Mouse (Mus musculus) heart, embryonic 13.5 days (tissue): ENCODE results near the gene Ntn1. TPM values are rescaled to one million over a fixed set of nuclear protein-coding genes. Genes with fewer than 3 reads are reported as not detected.

ENCODE experiments used
- ATAC-seq: fragments of 200-750 bp; cut with Nextera tagmentation; 2 replicates; pipeline ENCODE4 v1.8.0; 2017; ENCODE audit warnings: moderate TSS enrichment; ENCODE audit not compliant: insufficient number of reproducible peaks, low FRiP score, low TSS enrichment; ENCODE audit errors: extremely low read depth
- H3K27ac ChIP-seq: fragments of 300-500 bp; sonication (generic); replicated peaks from 2 replicates; pipeline ENCODE4 v1.5.1; 2015; ENCODE audit warnings: moderate library complexity, mild to moderate bottlenecking, inconsistent platforms
- H3K27me3 ChIP-seq: fragments of 300-500 bp; sonication (generic); replicated peaks from 2 replicates; pipeline ENCODE4 v1.6.1; 2015; ENCODE audit warnings: mild to moderate bottlenecking, inconsistent platforms
- H3K36me3 ChIP-seq: fragments of 300-500 bp; sonication (generic); 2 replicates; pipeline ENCODE4 v1.6.1; 2015; ENCODE audit warnings: mild to moderate bottlenecking, inconsistent platforms
- H3K4me1 ChIP-seq: fragments of 300-500 bp; sonication (generic); 2 replicates; pipeline ENCODE4 v1.6.1; 2015; ENCODE audit warnings: inconsistent platforms
- H3K4me2 ChIP-seq: fragments of 300-500 bp; sonication (generic); 2 replicates; pipeline ENCODE4 v1.6.1; 2015; ENCODE audit warnings: inconsistent platforms, mild to moderate bottlenecking, moderate library complexity
- H3K4me3 ChIP-seq: fragments of 300-500 bp; sonication (generic); 2 replicates; pipeline ENCODE4 v1.5.1; 2015; ENCODE audit warnings: moderate library complexity, mild to moderate bottlenecking, inconsistent platforms
- H3K9ac ChIP-seq: fragments of 300-500 bp; sonication (generic); 2 replicates; pipeline ENCODE4 v1.6.1; 2015; ENCODE audit warnings: inconsistent platforms, mild to moderate bottlenecking, moderate library complexity
- H3K9me3 ChIP-seq: fragments of 300-500 bp; sonication (generic); 2 replicates; pipeline ENCODE4 v1.6.1; 2016; ENCODE audit warnings: inconsistent platforms
- WGBS: fragments of 180-500 bp; shearing (Covaris S2); methylation state at CpG from one replicate; pipeline ENCODE4 v1.1.7; 2015; ENCODE audit warnings: mixed read lengths; 5-methylcytosine and 5-hydroxymethylcytosine counted together
- polyA plus RNA-seq: library from polyadenylated mRNA; unstranded; fragments of >200 nt; fragmentation: Nextera tagmentation; extraction: Ambion mirVana; gene quantifications from 2 replicates; pipeline ENCODE4 v1.2.1, GENCODE M21; 2015

Gene Ntn1
- polyA plus RNA-seq, 1 experiment from 2014 or later = 19.2 TPM

DNA sequence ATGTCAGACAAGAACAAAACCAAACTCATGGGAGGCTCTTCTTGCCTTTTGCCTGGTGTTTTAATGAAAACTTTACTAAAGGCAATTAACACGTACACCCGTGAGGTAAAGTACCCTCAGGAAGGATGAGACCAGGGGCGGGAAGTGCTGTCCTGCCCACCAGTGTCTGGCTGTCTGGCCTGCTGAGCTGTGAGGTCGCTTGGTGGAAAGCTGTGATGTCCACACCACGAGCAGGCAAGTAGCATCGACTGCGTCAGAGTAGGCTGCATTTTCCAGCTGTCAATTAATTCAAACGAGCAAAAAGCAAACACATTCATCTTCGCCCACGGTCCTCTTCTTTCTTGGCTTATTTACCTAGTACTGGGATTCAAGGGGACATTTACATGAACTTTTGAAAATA, 201.9 kb downstream of the Ntn1 start:
- peaks cover 57% of the 10 kb centered on the region for H3K4me1 ChIP-seq
- no peak for ATAC-seq
- 62% methylated on average over 10 of the region's 10 CpGs for WGBS
- no peak overlapping the region for H3K27ac ChIP-seq
- H3K27me3 ChIP-seq = no peaks in the 10 kb centered on the region
- H3K4me3 ChIP-seq = no peak overlapping the region
- H3K36me3 ChIP-seq = no peaks in the 10 kb centered on the region
- no peak overlapping the region for H3K9ac ChIP-seq
- H3K4me2 ChIP-seq = no peak overlapping the region
- no peaks in the 10 kb centered on the region for H3K9me3 ChIP-seq

GRCm38 (mm10) chr11:68197471-68197870, 203.2 kb downstream of the Ntn1 start:
- Histone ChIP-seq H3K4me2 (no peak overlapping the region), H3K9me3 (no peaks in the 10 kb centered on the region), H3K36me3 (no peaks in the 10 kb centered on the region), H3K4me1 (peaks cover 60% of the 10 kb centered on the region), H3K27ac (no peak overlapping the region), H3K9ac (no peak overlapping the region), H3K27me3 (no peaks in the 10 kb centered on the region), H3K4me3 (no peak overlapping the region)
- WGBS = 86% methylated on average over 11 of the region's 11 CpGs
- ATAC-seq = no peak

GRCm38 (mm10) chr11:68196566-68196965, 204.1 kb downstream of the Ntn1 start:
- H3K9ac ChIP-seq = no peak overlapping the region
- 66% methylated on average over 6 of the region's 6 CpGs for WGBS
- ATAC-seq = no peak
- no peaks in the 10 kb centered on the region for H3K9me3 ChIP-seq
- no peak overlapping the region for H3K4me2 ChIP-seq
- no peaks in the 10 kb centered on the region for H3K36me3 ChIP-seq
- H3K27ac ChIP-seq = no peak overlapping the region
- H3K4me3 ChIP-seq = no peak overlapping the region
- peaks cover 54% of the 10 kb centered on the region for H3K4me1 ChIP-seq
- no peaks in the 10 kb centered on the region for H3K27me3 ChIP-seq

GRCm38 (mm10) chr11:68195693-68196176, 204.9 kb downstream of the Ntn1 start:
- Histone ChIP-seq H3K27ac (peak overlapping the region; percentile 39; the same call in 1 of the 2 replicates), H3K27me3 (no peaks in the 10 kb centered on the region), H3K4me2 (no peak overlapping the region), H3K36me3 (no peaks in the 10 kb centered on the region), H3K4me1 (peaks cover 54% of the 10 kb centered on the region), H3K9ac (peak overlapping the region; percentile 38; the same call in 1 of the 2 replicates), H3K9me3 (no peaks in the 10 kb centered on the region), H3K4me3 (no peak overlapping the region)
- ATAC-seq = no peak
- WGBS = 53% methylated on average over 10 of the region's 10 CpGs

- no peaks in the 10 kb centered on the region for H3K36me3 ChIP-seq
- H3K4me3 ChIP-seq = no peak overlapping the region
- no peaks in the 10 kb centered on the region for H3K27me3 ChIP-seq
- H3K27ac ChIP-seq = peak overlapping the region; percentile 39; the same call in 1 of the 2 replicates
- ATAC-seq = no peak
- H3K9ac ChIP-seq = 0 out of 2 replicates have a peak overlapping the region, but pooled peaks have one; percentile 38
- WGBS = 31% methylated on average over 6 of the region's 6 CpGs
- no peak overlapping the region for H3K4me2 ChIP-seq
- peaks cover 49% of the 10 kb centered on the region for H3K4me1 ChIP-seq
- H3K9me3 ChIP-seq = no peaks in the 10 kb centered on the region
Observed at GRCm38 (mm10) chr11:68195168-68195567, 205.5 kb downstream of the Ntn1 start.

- Histone ChIP-seq H3K27me3 (no peaks in the 10 kb centered on the region), H3K9ac (no peak overlapping the region), H3K27ac (no peak overlapping the region), H3K4me2 (no peak overlapping the region), H3K36me3 (no peaks in the 10 kb centered on the region), H3K4me3 (no peak overlapping the region), H3K4me1 (peaks cover 43% of the 10 kb centered on the region), H3K9me3 (no peaks in the 10 kb centered on the region)
- WGBS = 79% methylated on average over 5 of the region's 5 CpGs
- ATAC-seq = no peak
Observed at GRCm38 (mm10) chr11:68190849-68191248, 209.8 kb downstream of the Ntn1 start.

- Histone ChIP-seq H3K4me2 (no peak overlapping the region), H3K27ac (peak overlapping the region; percentile 68), H3K36me3 (no peaks in the 10 kb centered on the region), H3K4me3 (no peak overlapping the region), H3K9ac (no peak overlapping the region), H3K27me3 (no peaks in the 10 kb centered on the region), H3K9me3 (no peaks in the 10 kb centered on the region), H3K4me1 (peaks cover 32% of the 10 kb centered on the region)
- ATAC-seq = no peak
- 62% methylated on average over 12 of the region's 12 CpGs for WGBS
Observed at GRCm38 (mm10) chr11:68188695-68189201, 211.9 kb downstream of the Ntn1 start.

GRCm38 (mm10) chr11:68187242-68187641, 213.4 kb downstream of the Ntn1 start:
- Histone ChIP-seq H3K27me3 (no peaks in the 10 kb centered on the region), H3K9me3 (no peaks in the 10 kb centered on the region), H3K36me3 (no peaks in the 10 kb centered on the region), H3K27ac (no peak overlapping the region), H3K4me3 (no peak overlapping the region), H3K4me2 (no peak overlapping the region), H3K9ac (no peak overlapping the region), H3K4me1 (peaks cover 20% of the 10 kb centered on the region)
- no peak for ATAC-seq
- WGBS = 67% methylated on average over 8 of the region's 8 CpGs

DNA sequence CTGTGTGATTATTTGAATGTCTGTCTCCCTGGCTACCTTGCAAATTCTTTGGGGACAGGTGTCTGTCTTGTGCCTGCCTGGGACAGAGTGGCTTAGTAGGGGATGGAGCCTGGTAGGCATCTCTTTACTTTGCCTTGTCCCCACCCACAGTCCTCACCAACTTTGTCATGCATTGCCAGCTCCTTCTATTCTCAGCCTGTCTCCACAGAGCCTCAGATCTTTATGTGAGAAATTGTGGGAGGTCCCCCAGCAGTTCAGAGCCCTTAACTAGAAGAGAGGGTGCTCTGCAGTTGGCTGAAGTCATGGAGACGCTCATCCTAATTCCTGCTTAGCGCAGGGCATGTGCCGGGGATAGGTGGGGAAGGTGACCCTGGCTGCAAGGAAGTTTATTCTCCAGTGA, 215.0 kb downstream of the Ntn1 start:
- Histone ChIP-seq H3K27me3 (no peaks in the 10 kb centered on the region), H3K4me1 (peaks cover 20% of the 10 kb centered on the region), H3K36me3 (no peaks in the 10 kb centered on the region), H3K27ac (no peak overlapping the region), H3K9ac (no peak overlapping the region), H3K4me2 (no peak overlapping the region), H3K9me3 (no peaks in the 10 kb centered on the region), H3K4me3 (no peak overlapping the region)
- ATAC-seq = no peak
- 83% methylated on average over 3 of the region's 3 CpGs for WGBS

- Histone ChIP-seq H3K4me1 (peaks cover 21% of the 10 kb centered on the region), H3K27ac (no peak overlapping the region), H3K36me3 (no peaks in the 10 kb centered on the region), H3K27me3 (no peaks in the 10 kb centered on the region), H3K9me3 (no peaks in the 10 kb centered on the region), H3K4me2 (no peak overlapping the region), H3K9ac (no peak overlapping the region), H3K4me3 (no peak overlapping the region)
- no peak for ATAC-seq
- WGBS = 80% methylated on average over 7 of the region's 7 CpGs
Observed at GRCm38 (mm10) chr11:68177415-68177814, 223.2 kb downstream of the Ntn1 start.

- Histone ChIP-seq H3K27me3 (no peaks in the 10 kb centered on the region), H3K4me2 (no peak overlapping the region), H3K27ac (no peak overlapping the region), H3K4me3 (no peak overlapping the region), H3K9me3 (no peaks in the 10 kb centered on the region), H3K4me1 (peaks cover 27% of the 10 kb centered on the region), H3K36me3 (no peaks in the 10 kb centered on the region), H3K9ac (no peak overlapping the region)
- 57% methylated on average over 4 of the region's 4 CpGs for WGBS
- no peak for ATAC-seq
Observed at GRCm38 (mm10) chr11:68176550-68176949, 224.1 kb downstream of the Ntn1 start.

- ATAC-seq = no peak
- H3K27ac ChIP-seq = no peak overlapping the region
Observed at GRCm38 (mm10) chr11:68172648-68173045, 228.0 kb downstream of the Ntn1 start.

More at GRCm38 (mm10) chr11:68172648-68173045, 228.0 kb downstream of the Ntn1 start:
- H3K4me1 ChIP-seq = peaks cover 27% of the 10 kb centered on the region
- no peak overlapping the region for H3K4me2 ChIP-seq
- no peak overlapping the region for H3K9ac ChIP-seq
- H3K27me3 ChIP-seq = no peaks in the 10 kb centered on the region
- H3K9me3 ChIP-seq = no peaks in the 10 kb centered on the region
- H3K36me3 ChIP-seq = no peaks in the 10 kb centered on the region
- H3K4me3 ChIP-seq = no peak overlapping the region
- WGBS = 63% methylated on average over 4 of the region's 4 CpGs
